Mouse (Mus musculus) lung, adult 2 months (tissue): ENCODE measurements around the gene Fgf14.

Experiments
- CTCF ChIP-seq: fragments of 200-500 bp; IDR thresholded peaks from 2 replicates; pipeline ENCODE4 v1.5.1; 2011; ENCODE audit warnings: mild to moderate bottlenecking, low read length, control low read depth; ENCODE audit not compliant: insufficient read depth
- POLR2A ChIP-seq: fragments of 200-500 bp; IDR thresholded peaks from 2 replicates; pipeline ENCODE4 v1.6.1; 2011; ENCODE audit warnings: low read depth, mild to moderate bottlenecking, control low read depth, low read length, borderline replicate concordance; ENCODE audit errors: extremely low read depth

- TF ChIP-seq CTCF (no peak), POLR2A (no peak)
Measured at GRCm38 (mm10) chr14:124536106-124536505, 140.8 kb downstream of the Fgf14 start.
